Mouse (Mus musculus) adrenal gland, postnatal 36 days (tissue): Measurements from ENCODE around the gene Gpr68. TPM values are rescaled to one million over a fixed set of nuclear protein-coding genes. Genes with fewer than 3 reads are reported as not detected.

Source experiments
- DNase-seq, 2 experiments: peaks; one replicate each; pipeline ENCODE4 v3.0.0; 2021; ENCODE audit warnings: mixed read lengths in 1 of 2
- total RNA-seq, 2 experiments: library from RNA; stranded (reverse); gene quantifications; 2 replicates each; pipeline ENCODE4 v1.2.3; 2021

Gpr68 gene
- total RNA-seq, 2 experiments from 2014 or later: 0.79 to 0.82 TPM

DNA sequence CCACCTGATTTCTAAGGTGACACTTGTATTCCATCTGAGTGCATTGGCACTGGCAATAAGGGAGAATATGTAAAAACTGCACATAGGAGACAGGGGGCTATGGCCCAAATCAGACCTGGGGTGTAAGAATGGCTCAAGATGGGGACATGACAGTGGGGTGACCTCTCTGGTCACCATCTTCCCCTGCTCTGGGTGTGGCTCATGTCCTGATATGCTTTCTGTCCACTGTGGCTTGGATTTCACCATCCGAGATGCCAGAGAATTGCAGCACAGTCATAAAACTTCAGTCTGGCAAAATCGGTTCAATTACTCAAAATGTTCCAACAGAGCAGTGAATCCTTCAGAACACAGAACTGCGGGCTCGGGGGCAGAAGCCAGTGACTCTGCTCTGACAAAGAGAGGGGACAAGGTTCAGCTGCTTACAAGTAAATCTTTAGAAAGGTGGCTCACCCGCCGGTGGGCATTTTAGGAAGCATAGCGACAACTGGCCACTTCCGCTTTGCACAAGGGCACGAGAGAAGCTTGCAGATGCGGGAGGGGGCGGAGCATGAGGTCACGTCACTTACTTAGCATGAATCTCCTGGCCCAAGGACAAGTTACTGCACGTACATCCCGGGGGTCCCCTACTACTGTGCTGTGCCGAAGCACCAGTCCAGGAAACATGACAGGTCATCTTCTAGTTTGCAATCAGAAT lies 16.8 kb upstream of the Gpr68 start:
- DNase-seq: peak; percentile 22 to 49

DNA sequence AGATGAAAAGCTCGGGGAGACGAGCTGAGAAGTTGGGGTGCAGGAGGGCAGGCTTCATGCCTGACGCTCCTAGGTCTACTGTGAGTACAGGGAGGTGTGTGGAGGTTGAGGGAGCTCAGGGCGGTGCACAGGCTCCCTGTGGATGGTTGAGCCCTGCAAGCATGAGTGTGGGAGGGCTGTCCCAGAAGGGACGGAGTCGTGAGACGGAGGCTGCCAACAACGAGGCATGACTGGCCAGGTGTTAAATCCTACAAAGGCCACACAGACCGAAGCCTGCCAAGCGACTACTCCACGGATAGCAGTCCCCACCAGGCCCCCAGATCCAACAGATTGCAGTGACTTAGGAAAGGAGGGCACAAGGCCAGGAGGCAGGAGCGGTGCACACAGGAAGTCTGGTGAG lies 2.7 kb upstream of the Gpr68 start:
- no peak for DNase-seq

DNA sequence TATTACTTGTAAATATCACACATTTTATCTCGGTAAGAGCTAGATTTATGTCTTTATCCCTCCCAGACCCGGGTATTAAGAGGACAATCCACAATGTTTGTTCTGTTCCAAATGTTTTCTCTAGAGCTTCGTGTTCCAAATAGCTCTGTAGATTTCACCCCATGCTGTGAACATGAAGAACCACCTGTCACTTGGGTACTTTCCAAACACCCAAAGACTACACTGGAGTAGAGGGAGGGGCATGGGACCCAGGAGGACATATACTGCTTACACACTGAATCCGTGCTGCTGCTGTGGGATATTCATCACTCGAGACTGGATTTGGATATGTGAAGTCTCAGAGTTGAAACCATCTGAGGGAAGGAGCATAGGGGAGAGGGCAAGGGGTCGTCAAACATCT lies 1.8 kb upstream of the Gpr68 start:
- no peak for DNase-seq

DNA sequence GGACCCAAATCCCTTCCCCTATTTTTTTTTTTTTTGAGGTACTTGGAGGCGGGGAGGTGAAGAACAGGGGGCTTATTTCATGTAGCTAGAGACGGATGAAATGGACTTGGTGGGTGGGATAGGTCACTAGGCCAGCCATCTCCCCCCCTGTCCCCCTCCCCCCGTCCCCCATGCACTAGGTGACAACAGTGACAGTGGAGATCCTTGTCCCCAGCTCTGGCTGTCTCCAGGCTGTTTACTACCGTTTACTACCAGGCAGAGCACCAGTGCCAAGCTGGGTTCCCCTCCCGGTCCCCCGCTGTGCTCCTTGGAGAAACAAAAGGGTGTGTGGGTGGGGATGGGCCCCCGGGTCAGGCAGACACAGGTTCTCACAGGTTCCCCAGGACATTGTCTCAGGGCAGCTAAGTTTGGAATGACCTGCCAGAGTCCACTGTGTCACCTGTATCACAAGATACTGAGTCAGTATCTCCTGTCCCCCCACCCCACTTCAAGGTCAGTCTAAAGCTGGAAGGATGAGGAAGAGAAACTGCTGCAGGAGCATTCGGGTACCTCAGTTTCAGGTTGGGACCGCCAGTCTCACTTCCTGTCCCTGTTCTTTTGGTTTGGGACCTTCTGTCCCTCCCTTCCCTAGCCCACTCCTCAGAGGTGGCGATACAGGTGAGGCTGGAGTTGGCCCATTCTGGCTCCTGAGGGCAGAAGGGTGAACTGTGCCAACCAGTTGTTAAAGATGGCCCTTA lies 468 bp upstream of the Gpr68 start:
- no peak for DNase-seq

DNA sequence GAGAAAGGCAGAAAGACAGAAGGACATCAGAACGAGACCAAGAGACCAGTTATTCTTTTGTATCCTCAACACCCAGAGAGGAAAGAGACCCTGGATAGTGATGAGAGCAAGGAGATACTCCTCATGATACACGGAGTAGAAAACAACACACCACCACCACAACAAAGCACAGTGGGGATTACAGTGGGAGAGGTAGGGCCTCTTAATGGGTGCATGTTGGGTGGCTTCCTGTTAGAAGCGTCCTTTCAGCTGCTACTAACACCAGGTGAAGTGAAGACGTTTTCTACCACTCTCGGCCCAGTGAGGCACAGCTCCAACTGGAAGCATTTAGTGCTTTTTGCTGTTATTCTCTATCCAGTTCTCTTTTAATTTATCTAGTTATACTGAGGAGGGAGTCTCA lies 1.1 kb downstream of the Gpr68 start:
- DNase-seq: no peak

DNA sequence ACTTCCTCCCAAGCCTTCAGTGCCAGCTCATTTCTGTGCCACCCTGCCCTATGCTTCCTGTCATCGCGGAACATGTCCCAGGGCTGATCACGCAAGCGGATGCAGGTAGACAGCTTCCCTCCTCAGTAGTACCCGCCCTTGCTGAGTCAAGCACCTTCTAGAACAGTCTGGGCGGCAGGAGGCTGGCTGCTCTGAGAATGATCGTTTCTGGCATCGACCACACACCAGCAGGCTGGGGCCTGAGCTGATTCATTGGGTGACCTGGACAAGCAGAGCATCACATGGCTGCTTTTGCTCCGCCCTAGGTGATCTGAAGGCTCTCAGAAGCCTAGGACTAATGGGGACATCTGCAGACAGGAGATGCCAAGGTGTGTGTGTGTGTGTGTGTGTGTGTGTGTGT lies 4.2 kb downstream of the Gpr68 start:
- DNase-seq: no peak

DNA sequence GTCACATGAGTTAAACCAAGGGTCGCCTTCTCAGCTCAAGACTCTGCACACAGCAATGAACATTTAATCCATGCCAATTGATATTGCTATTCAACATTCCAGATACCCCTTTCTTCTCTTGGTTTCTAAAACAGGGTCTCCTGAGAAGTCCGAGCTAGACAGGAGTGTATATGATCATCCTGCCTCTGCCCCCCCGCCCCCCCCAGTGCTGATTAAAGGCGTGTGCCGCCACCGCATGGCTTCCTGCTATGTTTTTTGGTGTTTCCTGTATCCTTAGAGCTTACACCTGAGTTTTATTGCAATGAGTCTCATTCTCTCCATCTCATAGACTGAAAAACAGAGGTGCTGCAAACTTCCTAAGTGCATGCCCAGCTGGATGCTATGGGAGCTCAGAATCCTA lies 6.6 kb downstream of the Gpr68 start:
- DNase-seq: no peak

DNA sequence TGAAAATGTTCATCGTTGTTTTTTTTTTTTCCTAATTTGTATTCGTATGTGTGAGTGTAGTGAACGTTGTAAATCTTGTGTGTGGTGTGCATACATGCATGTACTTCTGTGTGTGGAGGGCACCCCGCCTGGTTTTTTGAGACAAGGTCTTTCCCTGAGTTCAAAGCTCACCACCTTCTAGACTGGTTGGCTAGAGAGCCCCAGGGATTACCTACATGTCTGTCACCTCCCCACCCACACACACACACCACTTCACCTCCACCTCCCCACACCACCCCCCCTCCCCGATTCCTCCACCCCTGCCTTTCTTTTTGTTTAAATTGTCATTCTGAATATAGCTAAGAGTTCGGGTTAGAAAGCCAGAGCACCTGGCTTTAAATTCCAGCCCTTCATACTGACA lies 7.1 kb downstream of the Gpr68 start:
- DNase-seq: no peak

DNA sequence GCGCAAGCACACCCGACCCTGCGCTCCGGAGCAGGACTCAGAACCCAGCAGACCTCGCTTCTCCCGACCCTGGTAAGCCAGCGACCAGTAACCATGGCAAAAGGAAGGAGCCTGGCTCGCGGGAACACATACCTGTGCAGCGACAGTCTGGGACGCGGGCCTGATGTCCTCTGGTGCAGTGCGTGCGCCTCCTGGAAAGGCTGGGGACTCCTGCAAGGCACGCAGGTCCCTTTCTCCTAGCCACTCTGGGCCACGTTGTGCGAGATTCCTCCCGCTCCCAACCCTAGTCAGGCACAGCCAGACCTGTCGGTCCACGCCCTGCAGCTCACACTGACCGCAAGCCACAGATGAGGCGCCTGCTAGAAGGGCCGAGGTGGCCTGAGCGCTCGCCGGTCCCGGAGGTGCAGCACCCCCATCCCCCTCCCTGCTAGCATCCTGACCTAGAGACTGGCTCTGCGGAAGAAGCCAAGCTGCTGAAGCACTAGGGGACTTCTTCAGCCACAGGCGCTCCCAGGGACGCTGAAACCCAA lies 8.8 kb downstream of the Gpr68 start:
- peak in 1 of 2 experiments; percentile 20 for DNase-seq

DNA sequence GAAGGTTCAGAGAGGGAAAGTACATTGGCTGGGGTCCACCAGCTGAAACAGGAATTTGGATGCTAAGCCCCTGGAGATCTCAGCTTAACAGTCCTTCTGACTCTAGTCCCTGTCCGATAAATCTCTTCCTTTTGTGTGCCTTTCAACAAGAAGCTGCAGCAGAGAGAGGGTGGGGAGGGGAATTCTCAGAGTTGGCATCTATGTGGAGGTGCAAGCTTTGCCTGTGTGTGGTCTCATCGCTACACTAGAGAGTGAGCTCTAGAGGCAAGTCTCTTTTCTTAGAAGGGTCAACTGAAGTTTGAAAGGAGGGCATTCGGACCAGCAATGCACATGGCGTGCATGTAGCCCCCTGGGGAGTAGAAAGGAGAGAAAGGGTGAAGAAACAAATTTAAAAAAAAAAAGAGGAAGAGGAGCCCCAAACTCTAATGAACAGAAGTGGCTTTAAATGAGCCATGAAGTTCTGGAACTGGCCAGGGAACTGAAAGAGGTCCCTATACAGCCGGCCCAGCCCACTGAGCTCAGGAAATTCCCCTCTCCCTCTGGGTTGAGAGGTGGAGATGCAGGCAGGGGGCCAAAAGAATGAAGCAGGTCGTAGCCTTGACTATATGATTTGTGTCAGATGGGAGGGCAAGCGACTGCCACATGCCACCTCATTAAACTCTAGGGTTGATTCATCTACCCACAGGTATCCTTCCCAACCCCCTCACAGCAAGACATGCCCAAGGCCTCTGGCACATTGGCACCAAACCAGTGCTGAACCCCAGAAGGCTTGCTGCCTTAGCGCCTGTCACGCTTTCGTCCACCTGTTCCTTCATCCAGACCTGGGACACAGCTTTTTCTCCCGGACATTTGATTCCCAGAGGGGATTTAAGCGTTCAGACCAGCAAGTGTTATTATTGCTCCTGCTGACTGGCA lies 10.0 kb downstream of the Gpr68 start:
- no peak for DNase-seq

DNA sequence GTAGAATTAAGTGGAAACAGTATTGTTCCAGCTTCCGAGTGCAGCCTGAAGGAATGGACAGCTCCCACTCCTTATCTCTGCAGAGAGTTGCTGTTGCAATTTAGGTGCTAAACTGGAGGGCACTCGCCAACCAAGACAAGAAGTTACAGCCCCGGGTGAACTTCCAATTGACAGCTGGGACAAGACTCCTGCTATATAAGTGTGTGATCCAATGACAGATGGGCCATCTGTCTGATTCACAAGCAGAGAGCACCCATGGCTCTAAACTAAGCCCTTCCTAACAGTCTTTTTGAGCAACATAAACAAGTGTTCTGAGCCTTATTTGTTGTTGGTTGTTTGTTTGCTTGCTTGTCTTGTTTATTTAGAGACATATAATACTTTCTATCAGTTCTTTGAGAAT lies 11.3 kb downstream of the Gpr68 start:
- no peak for DNase-seq

DNA sequence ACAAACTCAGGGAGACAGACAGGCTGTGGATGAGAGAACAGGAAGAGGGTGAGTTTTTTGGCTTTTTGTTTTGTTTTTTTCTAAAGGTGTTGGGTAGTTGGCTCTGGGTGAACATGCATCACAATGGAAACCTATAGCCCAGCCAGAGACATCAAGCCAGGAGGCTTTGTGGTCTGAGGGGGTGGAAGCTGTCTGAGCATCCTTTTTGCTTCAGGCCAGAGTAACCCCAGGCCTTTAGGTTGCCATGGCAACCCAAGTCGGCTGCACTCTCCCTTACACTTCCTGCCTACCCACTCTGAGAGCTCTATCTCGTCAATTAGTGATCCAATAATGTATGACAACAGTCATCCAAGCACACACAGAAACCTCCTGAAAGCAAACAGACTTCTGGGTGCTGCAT lies 12.5 kb downstream of the Gpr68 start:
- no peak for DNase-seq

DNA sequence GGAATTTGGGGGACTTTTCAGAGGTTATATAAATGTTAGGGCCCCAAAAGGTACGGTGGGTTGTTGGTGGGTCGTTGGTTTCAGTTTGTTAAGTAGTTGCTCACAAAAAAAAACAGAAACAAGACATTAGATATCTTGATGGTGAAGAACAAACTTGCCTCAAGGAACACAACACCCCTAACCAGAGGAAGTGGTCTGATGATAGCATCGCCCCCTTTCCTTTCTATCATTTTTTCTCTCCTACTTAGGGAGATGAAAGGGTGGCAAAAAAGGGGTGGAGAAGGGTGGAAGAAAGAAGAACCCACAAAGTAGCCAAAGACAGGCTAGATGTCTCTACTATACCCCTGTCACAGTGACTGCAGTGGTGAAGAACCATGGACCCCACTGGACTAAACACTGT lies 17.4 kb downstream of the Gpr68 start:
- DNase-seq: no peak

DNA sequence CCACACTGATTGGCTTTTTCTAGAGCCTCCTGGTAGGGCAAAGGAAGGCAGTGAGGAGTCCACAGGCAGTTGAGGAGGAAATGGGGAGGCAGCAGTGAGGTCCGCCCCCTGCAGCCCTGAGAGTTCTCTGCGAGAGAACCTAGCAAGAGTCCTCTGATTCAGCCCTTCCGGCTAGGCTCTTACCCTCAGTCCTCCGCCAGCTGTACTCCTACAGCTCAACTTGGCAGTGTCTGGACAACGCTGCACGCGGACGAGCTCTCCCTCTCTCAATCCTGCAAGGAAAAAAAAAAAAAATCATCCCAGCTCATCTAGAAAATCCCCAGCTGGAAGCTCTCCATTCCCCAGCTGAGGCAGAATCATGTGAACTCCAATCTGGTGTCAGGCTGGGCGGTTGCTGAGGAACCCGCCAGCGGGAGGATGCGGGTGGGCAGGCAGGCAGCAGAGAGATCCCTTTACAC lies 20.2 kb downstream of the Gpr68 start:
- no peak for DNase-seq

DNA sequence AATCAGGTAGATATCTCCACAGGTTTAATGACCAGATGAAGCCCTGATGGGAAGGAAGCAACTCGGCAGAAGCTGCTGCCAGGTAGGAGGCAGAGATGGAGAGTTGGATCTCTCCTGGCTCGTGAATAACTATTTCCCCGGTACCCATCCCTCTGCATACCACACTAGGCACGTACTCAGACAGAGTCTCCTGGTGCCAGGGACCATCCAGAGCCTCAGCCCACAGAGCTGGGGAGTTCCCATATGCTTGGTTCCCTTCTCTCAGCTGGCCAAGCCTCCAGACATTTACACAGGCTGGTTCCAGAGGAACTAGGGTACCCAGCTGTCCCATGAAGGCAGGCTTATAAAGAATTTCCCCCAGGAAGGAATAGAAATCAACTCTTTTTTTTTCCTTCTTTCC lies 21.1 kb downstream of the Gpr68 start:
- DNase-seq: no peak

DNA sequence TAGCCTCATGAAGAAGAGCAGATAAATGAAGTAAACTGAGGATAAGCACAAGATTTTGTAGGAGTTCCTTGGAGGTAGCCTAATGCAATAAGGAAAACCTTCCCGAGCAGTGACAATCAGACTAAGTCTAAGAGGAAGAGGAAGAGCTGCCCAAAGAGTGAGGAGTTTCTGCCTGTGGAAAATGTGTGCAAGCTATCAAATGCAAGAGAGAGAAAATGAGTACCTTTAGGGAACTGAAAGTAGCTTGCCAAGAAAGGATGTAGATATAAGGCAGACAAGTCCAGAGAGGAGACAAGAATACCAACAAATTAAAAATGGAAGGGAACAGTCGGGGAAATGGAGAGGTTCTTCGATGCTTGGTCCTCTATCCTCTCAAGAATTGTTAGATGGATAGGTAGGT lies 22.4 kb downstream of the Gpr68 start:
- DNase-seq: no peak

DNA sequence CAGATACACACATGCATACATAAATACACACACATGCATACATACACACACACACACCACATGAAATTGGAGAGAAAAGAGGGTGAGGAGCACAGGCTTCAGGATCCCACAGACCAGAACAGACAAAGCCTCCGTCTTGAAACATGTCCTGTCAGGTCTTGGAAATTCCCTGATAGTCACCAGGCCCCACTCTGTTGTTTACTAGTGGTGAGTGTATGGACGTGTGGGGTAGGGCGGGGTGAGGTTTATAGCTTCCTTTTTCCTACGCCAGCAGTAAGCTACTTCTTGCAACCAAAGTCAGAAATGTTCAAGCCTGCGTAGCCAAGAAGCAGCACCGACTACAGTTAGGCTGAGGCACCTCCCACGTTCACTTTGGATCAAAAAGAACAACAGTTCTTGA lies 24.8 kb downstream of the Gpr68 start:
- no peak for DNase-seq

DNA sequence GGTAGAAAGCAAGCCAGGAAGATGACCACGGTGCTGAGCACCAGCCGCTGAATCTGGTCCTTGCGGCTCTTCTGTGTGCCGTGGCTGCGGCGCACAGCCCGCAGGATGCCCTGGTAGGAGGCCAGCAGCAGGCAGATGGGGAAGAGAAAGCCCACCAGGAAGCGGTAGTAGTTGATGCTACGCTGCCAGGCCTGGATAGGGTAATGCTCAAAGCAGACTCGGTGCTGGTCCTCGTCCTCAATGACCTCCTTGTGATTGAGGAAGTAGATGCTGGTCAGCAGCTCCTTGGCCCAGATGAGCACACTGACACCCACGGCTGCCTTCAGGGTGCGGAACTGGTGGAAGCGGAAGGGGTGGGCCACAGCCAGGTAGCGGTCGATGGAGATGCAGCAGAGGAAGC lies 29.4 kb downstream of the Gpr68 start:
- DNase-seq: no peak

DNA sequence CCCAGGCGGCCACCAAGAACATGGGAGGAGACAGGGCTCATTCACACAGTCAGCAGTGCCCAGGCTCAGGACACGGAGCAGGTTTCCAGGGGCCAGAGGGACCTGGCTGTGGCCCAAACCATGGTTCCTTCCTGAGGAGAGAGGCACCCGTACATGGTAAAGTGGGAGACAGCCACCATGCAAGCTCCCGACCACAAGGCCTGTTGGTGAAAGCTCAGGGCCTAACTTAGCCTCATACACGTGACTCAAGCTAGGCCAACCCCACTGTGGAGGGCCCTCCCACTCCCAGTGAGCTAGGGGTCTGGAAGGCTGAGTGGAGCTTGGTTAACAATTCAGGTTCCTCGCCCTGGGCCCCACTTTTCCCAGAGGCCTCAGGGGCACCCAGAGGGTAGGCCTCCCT lies 30.1 kb downstream of the Gpr68 start:
- DNase-seq: no peak

DNA sequence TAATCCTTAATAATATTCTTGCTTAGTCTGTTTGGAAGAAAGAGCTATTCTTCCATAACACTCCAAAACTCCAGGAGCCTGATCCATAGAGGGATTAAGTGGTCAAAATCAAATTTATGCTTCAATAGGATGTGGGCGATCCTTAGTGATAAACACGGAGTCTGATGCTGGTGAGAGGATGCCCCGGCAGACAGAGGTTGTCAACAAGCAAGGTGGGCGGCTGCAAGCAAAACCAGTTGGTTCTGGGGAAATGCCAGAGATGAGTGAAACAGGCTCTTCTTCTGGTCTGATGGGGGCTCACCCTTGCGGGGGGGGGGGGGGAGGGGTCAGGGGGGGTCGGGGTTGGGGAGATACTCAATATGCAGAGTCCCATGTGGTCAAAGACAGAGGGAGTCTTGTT lies 32.0 kb downstream of the Gpr68 start:
- no peak for DNase-seq

DNA sequence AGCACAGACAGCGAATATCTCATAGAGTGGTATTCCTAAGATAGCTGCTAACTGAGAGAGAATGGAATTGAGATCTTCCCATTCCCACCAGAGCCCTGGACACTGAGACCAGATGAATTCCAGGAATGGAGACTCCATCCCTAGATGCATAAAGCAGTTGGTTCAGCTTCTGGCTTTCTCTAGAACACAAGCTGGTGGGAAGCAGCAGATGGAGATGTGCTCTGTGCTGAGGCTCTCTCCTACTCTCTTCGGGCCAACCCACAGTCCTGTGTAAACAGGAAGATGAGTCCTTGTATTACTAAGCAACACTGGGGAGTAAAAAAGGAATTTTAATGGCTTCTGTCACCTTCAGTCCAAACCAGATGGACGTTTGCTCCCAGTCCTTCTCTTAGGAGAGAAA lies 32.4 kb downstream of the Gpr68 start:
- DNase-seq: no peak

DNA sequence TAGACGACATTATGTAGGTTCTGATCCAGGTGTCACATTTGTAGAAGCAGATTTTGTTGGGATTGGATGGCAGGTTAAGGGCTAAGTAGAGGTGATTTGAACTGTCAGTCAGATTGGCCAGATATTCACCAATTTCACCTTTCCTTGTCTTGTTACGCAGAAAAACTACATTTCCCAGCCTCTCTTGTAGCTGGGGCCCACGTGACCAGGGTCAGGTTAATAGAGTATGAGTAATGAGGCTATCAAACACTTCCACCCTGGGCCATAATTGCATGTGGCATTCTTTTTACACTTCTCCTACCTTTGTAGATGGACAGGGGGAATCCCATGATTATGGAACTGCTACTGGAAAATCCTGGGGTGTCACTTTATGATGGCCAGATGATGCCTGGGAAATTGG lies 34.4 kb downstream of the Gpr68 start:
- no peak for DNase-seq

DNA sequence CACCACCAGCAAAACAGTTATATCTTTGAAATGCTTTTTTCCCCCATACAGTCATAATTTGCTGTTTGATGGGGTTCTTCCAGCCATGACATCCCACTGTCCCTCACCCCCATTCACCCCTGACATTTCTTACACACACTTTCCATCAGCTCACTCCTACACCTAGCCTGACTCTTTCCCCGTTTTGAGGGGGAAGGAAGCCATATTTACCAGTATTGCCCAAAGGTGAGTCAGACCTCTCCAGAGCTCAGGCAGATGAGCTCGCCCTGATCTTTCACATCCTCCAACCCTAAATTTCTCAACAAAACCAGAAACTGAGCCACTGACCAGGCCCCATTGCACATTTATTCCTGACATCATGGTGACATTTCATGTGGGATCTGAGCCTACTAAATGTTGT lies 36.2 kb downstream of the Gpr68 start:
- DNase-seq: no peak
